Mouse (Mus musculus) spleen, adult 12 weeks (tissue): ENCODE data around the gene Gpr152.
A peak's percentile ranks its signal among the peaks of the same experiment; 100 is the strongest.
"Not testable (repeated sequence)": the region's sequence is repeated elsewhere in the genome, so short reads cannot be mapped to it uniquely, and the experiment has no call there.

ENCODE experiments used
- DNase-seq: peaks from one replicate; pipeline ENCODE4 v3.0.0; 2022; ENCODE audit warnings: low spot score

Gene Gpr152

GRCm38 (mm10) chr19:4112063-4112960, 27.3 kb upstream of the Gpr152 start:
- no peak for DNase-seq

- DNase-seq, result peak; percentile 85
These were observed 26.3 kb upstream of the Gpr152 start for GRCm38 (mm10) chr19:4113186-4113805.

- DNase-seq, result peak; percentile 53
These were observed 25.8 kb upstream of the Gpr152 start for GRCm38 (mm10) chr19:4113806-4114230.

DNA sequence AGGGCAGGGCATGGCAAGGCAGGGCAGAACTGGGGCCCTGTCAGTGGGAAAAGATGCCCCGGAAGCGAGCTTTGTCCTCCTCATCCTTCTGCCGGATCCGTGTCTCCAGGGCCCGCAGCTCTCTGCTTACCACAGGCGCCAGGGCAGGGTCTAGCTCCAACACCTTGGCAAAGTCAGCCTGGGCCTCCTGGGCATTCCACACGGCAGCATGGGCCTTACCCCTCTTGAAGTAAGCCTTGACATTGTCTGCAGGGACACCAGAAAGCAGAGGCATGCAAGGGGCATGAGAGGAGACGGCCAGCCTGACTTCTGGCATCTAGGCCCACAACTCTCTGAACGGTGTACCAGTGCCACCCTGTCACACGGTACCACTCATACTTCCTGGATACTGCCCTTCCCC, 25.0 kb upstream of the Gpr152 start:
- DNase-seq, result no peak

DNA sequence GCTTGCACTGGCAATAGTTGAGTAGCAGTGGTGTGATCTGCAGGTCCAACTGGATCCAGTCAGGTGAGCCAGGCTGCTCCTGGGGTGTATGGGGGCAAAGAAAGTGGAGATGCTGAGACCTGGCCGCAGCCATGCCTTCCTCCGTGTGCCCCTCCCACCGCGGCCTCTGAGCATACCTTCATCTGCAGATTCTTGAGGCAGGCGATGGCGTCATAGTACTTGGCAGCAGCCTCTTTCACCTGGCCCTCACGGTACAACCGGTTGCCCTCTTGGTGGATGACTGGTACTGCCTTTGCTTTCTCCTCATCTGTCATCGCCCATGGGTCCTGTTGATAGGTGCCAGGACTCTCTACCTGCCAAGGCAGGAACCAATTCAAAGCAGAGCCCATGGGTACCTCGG, 24.4 kb upstream of the Gpr152 start:
- no peak for DNase-seq

- DNase-seq, result no peak
These were observed 23.8 kb upstream of the Gpr152 start for GRCm38 (mm10) chr19:4115816-4116215.

- DNase-seq, result no peak
These were observed 22.6 kb upstream of the Gpr152 start for GRCm38 (mm10) chr19:4117006-4117405.

DNA sequence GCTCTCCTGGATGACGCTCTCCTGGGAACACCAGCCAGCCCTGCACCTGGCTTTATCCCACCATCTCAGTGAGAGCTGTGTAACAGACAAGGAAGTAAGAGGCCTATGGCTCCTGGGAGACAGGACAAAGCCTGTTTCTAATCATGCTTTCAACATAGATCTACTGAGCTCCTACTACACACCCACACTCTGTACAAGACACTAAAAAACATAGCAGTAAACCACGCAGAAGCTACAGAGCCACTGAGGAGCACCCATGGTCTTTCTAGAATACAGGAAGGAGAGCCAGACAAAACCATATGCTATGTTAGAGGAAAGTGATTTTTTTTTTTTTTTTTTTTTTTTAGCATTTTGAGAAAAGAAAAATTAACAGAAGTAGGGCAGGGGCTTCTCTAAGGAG, 21.2 kb upstream of the Gpr152 start:
- DNase-seq, result no peak

- DNase-seq, result no peak
These were observed 19.7 kb upstream of the Gpr152 start for GRCm38 (mm10) chr19:4119716-4120487.

DNA sequence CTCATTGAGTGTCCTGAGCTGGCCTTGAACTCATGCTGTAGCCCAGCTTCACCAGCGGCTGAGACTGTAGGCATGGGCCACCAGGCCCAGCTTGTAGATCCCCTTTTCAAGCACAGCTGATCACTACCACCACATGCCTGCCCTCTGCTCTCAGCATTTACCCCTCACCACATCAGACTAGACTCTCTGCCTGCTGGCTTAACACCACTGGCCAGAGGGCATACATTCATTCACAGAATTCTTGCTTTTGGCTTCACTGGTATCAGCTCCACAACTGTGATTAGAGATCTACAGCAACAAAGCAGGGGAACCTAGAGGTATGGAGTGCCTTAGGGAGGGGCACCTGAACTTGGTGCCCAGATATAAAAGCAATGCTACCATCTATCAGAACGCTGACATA, 19.1 kb upstream of the Gpr152 start:
- no peak for DNase-seq

- DNase-seq, result peak; percentile 96
These were observed 18.3 kb upstream of the Gpr152 start for GRCm38 (mm10) chr19:4121097-4121805.

- DNase-seq, result not testable (repeated sequence)
These were observed 17.7 kb upstream of the Gpr152 start for GRCm38 (mm10) chr19:4121896-4122295.

- DNase-seq, result no peak
These were observed 16.9 kb upstream of the Gpr152 start for GRCm38 (mm10) chr19:4122411-4123370.

DNA sequence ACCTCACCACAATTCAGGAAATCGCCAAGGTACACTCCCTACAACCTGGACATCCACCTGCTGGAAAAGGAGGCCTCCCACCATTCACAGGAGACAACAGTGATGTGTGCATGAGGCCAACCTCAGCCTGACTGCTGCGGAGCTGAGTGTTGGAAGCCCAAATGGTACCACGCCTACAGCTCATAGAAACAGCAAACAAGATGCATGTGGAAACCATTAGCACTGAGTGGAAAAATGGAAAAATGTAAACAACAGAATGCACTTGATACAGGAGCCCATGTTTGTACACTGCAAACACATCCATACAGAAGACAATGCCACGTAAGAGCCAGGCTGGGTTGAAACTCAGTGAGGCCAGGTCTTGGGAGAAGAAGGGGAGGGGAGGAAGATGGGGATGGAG, 15.2 kb upstream of the Gpr152 start:
- DNase-seq, result no peak

DNA sequence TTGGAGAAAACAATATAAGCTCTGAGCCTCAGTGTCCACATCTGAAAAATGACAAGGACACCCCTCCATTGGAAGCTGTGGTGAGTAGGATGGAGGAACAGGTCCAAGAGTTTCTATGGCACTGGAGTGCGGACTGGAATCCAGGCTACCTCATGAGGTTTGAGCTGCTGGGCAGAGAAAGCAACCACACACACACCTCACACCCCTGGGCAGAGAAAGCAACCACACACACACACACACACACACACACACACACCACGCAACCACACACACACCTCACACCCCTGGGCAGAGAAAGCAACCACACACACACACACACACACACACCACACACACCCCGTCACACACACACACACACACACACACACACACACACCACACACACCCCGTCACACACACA, 14.3 kb upstream of the Gpr152 start:
- not testable (repeated sequence) for DNase-seq

GRCm38 (mm10) chr19:4125741-4126696, 13.6 kb upstream of the Gpr152 start, which contains the start of gene Aip:
Gene Aip (minus strand): TSS chr19:4125858.
- DNase-seq, result peak; percentile 97

DNA sequence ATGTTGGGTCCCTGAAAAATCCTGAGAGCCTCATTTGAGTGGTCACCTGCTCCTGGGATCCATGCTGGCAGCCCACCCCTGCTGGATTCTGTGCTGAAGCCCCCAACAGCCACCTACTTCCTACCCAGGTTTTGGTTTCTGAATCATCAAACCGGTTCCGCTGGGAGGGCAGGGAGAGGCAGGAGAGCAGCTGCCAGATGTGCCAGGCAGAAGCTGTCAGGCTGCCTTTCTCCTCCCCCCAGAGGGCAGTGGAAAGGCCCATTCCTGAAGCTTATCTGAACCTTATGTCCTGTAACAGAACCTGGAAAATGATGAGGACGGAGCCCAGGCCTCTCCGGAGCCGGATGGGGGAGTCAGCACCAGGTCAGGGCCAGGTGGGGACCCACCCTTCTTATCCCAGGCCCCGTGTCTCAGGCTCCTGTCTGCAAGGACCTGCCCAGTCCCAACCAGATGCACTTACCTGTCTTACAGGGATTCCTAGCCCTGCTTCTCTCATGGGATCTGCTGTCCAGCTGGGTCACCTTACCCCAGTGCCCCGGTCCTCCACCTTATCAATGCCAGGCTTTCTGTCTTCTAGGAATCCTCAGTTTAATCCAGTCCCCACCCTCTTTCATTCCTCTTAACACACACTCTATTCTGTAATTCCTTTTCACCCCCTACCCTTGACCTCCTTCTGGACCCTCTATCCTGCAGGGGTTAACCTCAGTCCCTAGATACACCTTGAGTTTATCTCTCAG, 12.7 kb upstream of the Gpr152 start:
- no peak for DNase-seq

GRCm38 (mm10) chr19:4129462-4129861, 10.1 kb upstream of the Gpr152 start:
- DNase-seq, result no peak

- no peak for DNase-seq
These were observed 9.5 kb upstream of the Gpr152 start for GRCm38 (mm10) chr19:4130106-4130505.
